Mouse (Mus musculus): ENCODE measurements around the gene Gar1. TPM values are rescaled to one million over a fixed set of nuclear protein-coding genes. Genes with fewer than 3 reads are reported as not detected.

Gene Gar1
- total RNA-seq (2023): 82.0 TPM

GRCm38 (mm10) chr3:129831035-129831568 is at the start of gene Gar1:
TSS of gene Gar1 (minus strand) at chr3:129831396.

DNA sequence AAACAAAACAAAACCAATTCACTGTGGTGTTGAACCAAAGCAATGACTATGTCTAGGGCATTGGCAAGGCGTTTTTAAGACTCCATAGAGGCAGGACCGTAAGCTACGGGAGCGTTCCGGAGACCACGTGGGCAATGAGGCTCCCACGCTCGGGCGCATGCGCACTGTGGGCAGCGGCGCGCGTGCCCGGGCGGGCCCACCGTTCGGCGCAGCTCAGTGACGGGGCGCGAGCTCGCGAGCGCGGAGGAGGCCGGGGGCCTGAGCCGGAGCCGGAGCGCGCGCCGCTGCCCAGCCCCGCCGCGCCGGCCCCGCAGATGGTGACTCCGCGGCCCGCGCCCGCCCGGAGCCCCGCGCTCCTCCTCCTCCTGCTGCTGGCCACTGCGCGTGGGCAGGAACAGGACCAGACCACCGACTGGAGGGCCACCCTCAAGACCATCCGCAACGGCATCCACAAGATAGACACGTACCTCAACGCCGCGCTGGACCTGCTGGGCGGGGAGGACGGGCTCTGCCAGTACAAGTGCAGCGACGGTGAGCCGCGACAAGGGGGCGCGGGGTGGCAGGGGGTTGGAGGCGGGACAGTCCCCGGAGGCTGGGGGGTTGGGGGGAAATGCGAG is 47.3 kb upstream of the Gar1 start, which contains the start of gene Pla2g12a:
Gene Pla2g12a (plus strand): TSS at position 202 of the 617 bp plus-strand sequence.

GRCm38 (mm10) chr3:129835388-129835934 is 4.3 kb upstream of the Gar1 start, which contains the start of gene Cfi:
TSS of gene Cfi (plus strand) at chr3:129835884.

DNA sequence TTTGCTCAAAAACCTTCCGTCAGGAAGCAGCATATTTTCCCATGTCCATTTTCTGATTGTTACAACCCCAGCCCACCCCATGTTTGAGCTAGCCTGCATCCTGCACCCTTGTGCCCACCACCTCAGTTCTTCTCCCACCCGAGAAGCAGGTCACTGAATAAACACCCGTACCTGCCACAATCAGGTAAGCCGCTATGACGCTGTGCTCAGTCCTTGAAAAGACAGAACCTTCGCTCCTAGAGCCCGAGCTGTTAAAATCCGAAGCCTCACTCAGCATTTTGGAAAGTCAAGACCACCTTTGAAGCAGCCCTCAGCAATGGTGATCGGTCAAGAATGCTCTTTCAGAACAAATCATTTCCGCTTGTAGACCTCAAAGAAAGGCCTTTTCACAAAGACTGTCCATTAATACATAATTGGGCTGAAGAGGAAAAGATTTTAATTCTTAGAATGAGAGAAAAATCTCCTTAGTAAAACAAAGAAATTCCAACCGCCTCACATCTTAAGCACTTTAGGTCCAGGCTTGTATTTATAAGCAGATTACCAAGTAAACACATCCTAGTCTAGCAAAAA is 8.9 kb downstream of the Gar1 start, which contains the start of gene Rrh:
Gene Rrh (minus strand): TSS at position 382 of the 570 bp plus-strand sequence.

GRCm38 (mm10) chr3:129803765-129804164 is 27.4 kb downstream of the Gar1 start, which contains the start of gene Lrit3:
TSS of gene Lrit3 (minus strand) at chr3:129804030.

Other genes with a start within 250 kb of the Gar1 start
- 4.1 TPM for gene Egf, start 76.1 kb downstream of the Gar1 start, total RNA-seq (2023)
- not detected for gene Lrit3, start 27.4 kb downstream of the Gar1 start, total RNA-seq (2023)
- 2.7 TPM for gene Rrh, start 8.8 kb downstream of the Gar1 start, total RNA-seq (2023)
- not detected for gene Cfi, start 4.5 kb upstream of the Gar1 start, total RNA-seq (2023)
- gene Pla2g12a, start 47.2 kb upstream of the Gar1 start, total RNA-seq (2023): 11.1 TPM
- 19.7 TPM for gene Casp6, start 70.0 kb upstream of the Gar1 start, total RNA-seq (2023)
- gene Mcub, start 138.8 kb upstream of the Gar1 start, total RNA-seq (2023): 3.5 TPM
- gene Sec24b, start 230.2 kb upstream of the Gar1 start, total RNA-seq (2023): 121 TPM

Data from CD8-positive naive resting alpha-beta T cell, adult 57 days (primary cell).